Mouse (Mus musculus): ENCODE data around the gene 4930404N11Rik. TPM values are rescaled to one million over a fixed set of nuclear protein-coding genes. Genes with fewer than 3 reads are reported as not detected.

4930404N11Rik gene
- polyA plus RNA-seq, 1 experiment = 7.8 TPM

DNA sequence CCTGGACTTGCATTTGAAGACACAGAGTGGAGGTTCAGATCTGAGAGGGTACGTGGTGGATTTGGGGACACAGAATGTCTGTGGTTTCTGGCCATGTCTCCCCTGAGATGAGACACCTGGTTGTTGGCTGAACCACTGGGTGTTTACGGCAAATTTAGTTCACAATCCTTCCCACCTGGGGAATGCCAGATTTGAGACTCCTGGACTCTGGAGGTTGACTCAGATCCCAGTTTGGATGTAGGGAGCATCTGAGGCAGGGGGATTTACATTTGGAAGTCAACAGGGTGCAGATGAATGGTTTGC is 11.7 kb upstream of the 4930404N11Rik start:
- Histone ChIP-seq H3K36me3 (ENCODE audit: control insufficient read depth, insufficient read depth, low read length) (no peaks in the 10 kb centered on the region), H3K4me1 (ENCODE audit: control insufficient read depth, insufficient read depth, insufficient read length) (peaks cover 16% of the 10 kb centered on the region; the same call in 1 of the 2 replicates), H3K4me3 (ENCODE audit: extremely low read depth, insufficient read depth, insufficient read length) (peak overlapping the region; percentile 85), H3K27me3 (ENCODE audit: control insufficient read depth, insufficient read depth, low read length) (no peaks in the 10 kb centered on the region), H3K27ac (ENCODE audit: insufficient read depth, low read length) (no peak overlapping the region)
- no peak for TF ChIP-seq CTCF (IDR thresholded peaks at IDR 0.05; ENCODE audit: extremely low read depth, insufficient read depth, insufficient read length, insufficient replicate concordance)
- TF ChIP-seq POLR2A (IDR thresholded peaks at IDR 0.05; ENCODE audit: low read depth, low read length) = no peak
- 15% methylated on average over 2 of the region's 2 CpGs for WGBS
- no peak for DNase-seq (ENCODE audit: low read depth in 1 of 2, low spot score in 2 of 2)

GRCm38 (mm10) chr10:81376561-81377361 is 11.1 kb upstream of the 4930404N11Rik start:
- Histone ChIP-seq H3K4me1 (ENCODE audit: control insufficient read depth, insufficient read depth, insufficient read length) (peaks cover 16% of the 10 kb centered on the region; the same call in 1 of the 2 replicates), H3K36me3 (ENCODE audit: control insufficient read depth, insufficient read depth, low read length) (no peaks in the 10 kb centered on the region), H3K27ac (ENCODE audit: insufficient read depth, low read length) (peak overlapping the region; percentile 0; the same call in 1 of the 2 replicates), H3K27me3 (ENCODE audit: control insufficient read depth, insufficient read depth, low read length) (no peaks in the 10 kb centered on the region), H3K4me3 (ENCODE audit: extremely low read depth, insufficient read depth, insufficient read length) (peak overlapping the region; percentile 85; the same call in 1 of the 2 replicates)
- TF ChIP-seq POLR2A (IDR thresholded peaks at IDR 0.05; ENCODE audit: low read depth, low read length) = no peak
- no peak for TF ChIP-seq CTCF (IDR thresholded peaks at IDR 0.05; ENCODE audit: extremely low read depth, insufficient read depth, insufficient read length, insufficient replicate concordance)
- 54% methylated on average over 6 of the region's 6 CpGs for WGBS
- DNase-seq (ENCODE audit: low read depth in 1 of 2, low spot score in 2 of 2) = no peak

DNA sequence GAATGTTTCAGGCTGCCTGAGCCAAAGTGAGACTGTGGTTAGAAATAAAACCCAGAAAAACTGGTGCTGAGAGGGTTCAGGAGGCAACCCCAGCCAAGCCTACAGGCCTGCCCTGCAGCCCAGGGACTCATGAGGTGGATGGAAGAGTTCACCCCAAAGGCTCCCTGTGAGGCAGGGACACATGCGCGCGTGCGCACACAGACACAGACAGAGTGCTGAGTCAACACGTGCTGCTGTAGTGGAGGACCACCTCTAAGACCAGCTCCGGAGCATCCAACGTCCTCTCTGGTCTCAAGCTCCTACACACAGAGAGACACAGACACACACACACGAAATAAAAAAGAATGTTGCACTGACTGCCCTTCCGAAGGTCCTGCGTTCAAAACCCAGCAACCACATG is 9.7 kb upstream of the 4930404N11Rik start:
- H3K4me3 ChIP-seq (ENCODE audit: extremely low read depth, insufficient read depth, insufficient read length) = no peak overlapping the region
- H3K27ac ChIP-seq (ENCODE audit: insufficient read depth, low read length) = no peak overlapping the region
- no peak for TF ChIP-seq CTCF (IDR thresholded peaks at IDR 0.05; ENCODE audit: extremely low read depth, insufficient read depth, insufficient read length, insufficient replicate concordance)
- TF ChIP-seq POLR2A (IDR thresholded peaks at IDR 0.05; ENCODE audit: low read depth, low read length) = no peak
- H3K36me3 ChIP-seq (ENCODE audit: control insufficient read depth, insufficient read depth, low read length) = peaks cover 7% of the 10 kb centered on the region
- peaks cover 16% of the 10 kb centered on the region; the same call in 1 of the 2 replicates for H3K4me1 ChIP-seq (ENCODE audit: control insufficient read depth, insufficient read depth, insufficient read length)
- 97% methylated on average over 10 of the region's 10 CpGs for WGBS
- DNase-seq (ENCODE audit: low read depth in 1 of 2, low spot score in 2 of 2) = no peak
- H3K27me3 ChIP-seq (ENCODE audit: control insufficient read depth, insufficient read depth, low read length) = no peaks in the 10 kb centered on the region

GRCm38 (mm10) chr10:81367207-81367495 is 1.5 kb upstream of the 4930404N11Rik start:
- H3K27ac ChIP-seq (ENCODE audit: insufficient read depth, low read length) = no peak overlapping the region
- WGBS = 95% methylated on average over 6 of the region's 6 CpGs
- DNase-seq (ENCODE audit: low read depth in 1 of 2, low spot score in 2 of 2) = no peak
- no peak overlapping the region for H3K4me3 ChIP-seq (ENCODE audit: extremely low read depth, insufficient read depth, insufficient read length)
- no peaks in the 10 kb centered on the region for H3K27me3 ChIP-seq (ENCODE audit: control insufficient read depth, insufficient read depth, low read length)
- H3K36me3 ChIP-seq (ENCODE audit: control insufficient read depth, insufficient read depth, low read length) = peaks cover 41% of the 10 kb centered on the region
- TF ChIP-seq POLR2A (IDR thresholded peaks at IDR 0.05; ENCODE audit: low read depth, low read length) = no peak
- no peak for TF ChIP-seq CTCF (IDR thresholded peaks at IDR 0.05; ENCODE audit: extremely low read depth, insufficient read depth, insufficient read length, insufficient replicate concordance)
- H3K4me1 ChIP-seq (ENCODE audit: control insufficient read depth, insufficient read depth, insufficient read length) = no peaks in the 10 kb centered on the region; the same call in none of the 2 replicates

GRCm38 (mm10) chr10:81366477-81367206 is 1.0 kb upstream of the 4930404N11Rik start:
- WGBS = 79% methylated on average over 6 of the region's 6 CpGs
- Histone ChIP-seq H3K4me1 (ENCODE audit: control insufficient read depth, insufficient read depth, insufficient read length) (no peaks in the 10 kb centered on the region; the same call in none of the 2 replicates), H3K4me3 (ENCODE audit: extremely low read depth, insufficient read depth, insufficient read length) (no peak overlapping the region), H3K27me3 (ENCODE audit: control insufficient read depth, insufficient read depth, low read length) (no peaks in the 10 kb centered on the region), H3K27ac (ENCODE audit: insufficient read depth, low read length) (no peak overlapping the region; the same call in 1 of the 2 replicates), H3K36me3 (ENCODE audit: control insufficient read depth, insufficient read depth, low read length) (peaks cover 41% of the 10 kb centered on the region)
- DNase-seq (ENCODE audit: low read depth in 1 of 2, low spot score in 2 of 2) = no peak
- TF ChIP-seq CTCF (IDR thresholded peaks at IDR 0.05; ENCODE audit: extremely low read depth, insufficient read depth, insufficient read length, insufficient replicate concordance) = no peak
- no peak for TF ChIP-seq POLR2A (IDR thresholded peaks at IDR 0.05; ENCODE audit: low read depth, low read length)

GRCm38 (mm10) chr10:81365073-81365472 is 543 bp downstream of the 4930404N11Rik start:
- no peak for DNase-seq (ENCODE audit: low read depth in 1 of 2, low spot score in 2 of 2)
- TF ChIP-seq POLR2A (IDR thresholded peaks at IDR 0.05; ENCODE audit: low read depth, low read length) (no peak), CTCF (IDR thresholded peaks at IDR 0.05; ENCODE audit: extremely low read depth, insufficient read depth, insufficient read length, insufficient replicate concordance) (no peak)
- Histone ChIP-seq H3K4me1 (ENCODE audit: control insufficient read depth, insufficient read depth, insufficient read length) (no peaks in the 10 kb centered on the region; the same call in none of the 2 replicates), H3K4me3 (ENCODE audit: extremely low read depth, insufficient read depth, insufficient read length) (no peak overlapping the region), H3K27ac (ENCODE audit: insufficient read depth, low read length) (no peak overlapping the region), H3K27me3 (ENCODE audit: control insufficient read depth, insufficient read depth, low read length) (no peaks in the 10 kb centered on the region), H3K36me3 (ENCODE audit: control insufficient read depth, insufficient read depth, low read length) (peaks cover 31% of the 10 kb centered on the region)
- 64% methylated on average over 4 of the region's 4 CpGs for WGBS

All from spleen, adult 2 months (tissue).